Mouse (Mus musculus): ENCODE results near the gene Dgke. TPM values are rescaled to one million over a fixed set of nuclear protein-coding genes. Genes with fewer than 3 reads are reported as not detected.
"Not testable (repeated sequence)": the region's sequence is repeated elsewhere in the genome, so short reads cannot be mapped to it uniquely, and the experiment has no call there.

Dgke gene
- total RNA-seq, 2 experiments from 2014 or later: 5.0 to 6.8 TPM

- no peak for ATAC-seq (replicated peaks; ENCODE audit: poor library complexity, severe bottlenecking)
Measured at GRCm38 (mm10) chr11:89077601-89078000, 11.0 kb upstream of the Dgke start.

GRCm38 (mm10) chr11:89076370-89076821, 9.7 kb upstream of the Dgke start:
- peak; percentile 71 for ATAC-seq (replicated peaks; ENCODE audit: poor library complexity, severe bottlenecking)

- no peak for ATAC-seq (replicated peaks; ENCODE audit: poor library complexity, severe bottlenecking)
Measured at GRCm38 (mm10) chr11:89074783-89075413, 8.2 kb upstream of the Dgke start.

GRCm38 (mm10) chr11:89073541-89073940, 6.9 kb upstream of the Dgke start, which contains the start of gene Gm525:
TSS of gene Gm525 (plus strand) at chr11:89073841.
- ATAC-seq (replicated peaks; ENCODE audit: poor library complexity, severe bottlenecking): no peak

DNA sequence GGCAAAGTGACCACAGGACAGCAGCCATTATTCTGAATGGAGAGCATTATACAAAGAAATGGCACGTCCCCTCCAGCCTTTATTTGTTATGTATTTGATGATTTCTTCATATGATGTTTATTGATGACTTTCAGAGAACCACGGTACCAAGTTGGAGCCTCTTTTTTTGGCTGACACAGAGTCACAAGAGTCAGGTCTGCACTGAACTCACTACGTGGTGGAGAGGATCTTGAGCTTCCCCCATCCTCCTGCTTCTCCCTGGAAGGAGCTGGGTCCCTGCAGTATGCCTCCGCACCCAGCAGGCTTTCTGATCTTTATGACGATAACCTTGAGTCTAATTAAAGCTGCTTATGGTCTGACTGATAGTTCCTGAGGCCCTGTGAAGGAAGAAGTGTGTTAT, 4.9 kb upstream of the Dgke start:
- no peak for ATAC-seq (replicated peaks; ENCODE audit: poor library complexity, severe bottlenecking)

DNA sequence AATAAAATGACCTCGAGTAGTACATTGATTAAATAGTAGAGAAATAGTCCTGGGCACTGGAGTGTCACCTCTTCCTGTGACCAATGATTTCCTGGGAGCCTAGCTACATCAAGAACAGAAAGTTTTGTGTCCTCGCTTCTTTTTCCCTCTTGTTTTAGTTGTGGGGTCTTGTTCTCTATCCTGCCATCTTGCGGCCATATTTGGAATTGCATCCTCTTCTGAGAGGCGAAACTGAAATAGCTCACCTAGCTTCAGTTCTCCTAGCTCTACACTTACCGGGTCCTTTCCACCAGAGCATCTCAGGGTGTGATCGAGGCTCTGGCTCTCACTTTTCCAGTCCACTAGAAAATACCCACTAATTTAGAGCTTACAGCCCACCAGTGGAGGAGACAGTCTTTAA, 2.7 kb upstream of the Dgke start:
- peak; percentile 69 for ATAC-seq (replicated peaks; ENCODE audit: poor library complexity, severe bottlenecking)

GRCm38 (mm10) chr11:89068649-89069048, 2.0 kb upstream of the Dgke start:
- no peak for ATAC-seq (replicated peaks; ENCODE audit: poor library complexity, severe bottlenecking)

DNA sequence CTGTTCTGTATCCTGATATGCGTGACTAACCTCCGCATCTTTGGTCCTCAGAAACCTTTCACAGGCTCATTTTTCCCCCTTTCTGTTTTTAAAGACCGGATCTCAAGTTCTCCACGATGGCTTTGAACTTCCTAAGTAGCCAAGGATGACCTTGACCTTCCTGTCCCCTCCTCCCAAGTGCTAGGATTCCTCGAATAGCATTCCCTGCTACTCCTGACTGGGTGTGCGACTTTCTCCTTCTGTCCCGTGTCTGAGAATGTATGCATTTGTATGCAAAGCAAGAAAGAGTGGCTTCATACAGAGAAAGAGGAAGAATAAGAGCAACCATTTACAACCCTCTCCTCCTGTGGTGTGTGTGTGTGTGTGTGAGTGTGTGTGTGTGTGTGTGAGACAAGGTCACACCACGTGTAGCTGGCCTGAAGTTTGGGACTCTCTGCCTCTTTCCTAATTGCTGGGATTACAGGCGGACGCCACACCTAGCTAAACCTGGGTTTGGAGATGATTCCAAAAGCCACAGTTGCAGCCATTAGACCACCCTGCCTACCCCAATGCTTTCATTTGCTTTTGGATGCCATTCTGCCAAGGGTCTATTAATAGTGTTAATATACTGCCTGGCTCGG, 1.3 kb upstream of the Dgke start:
- ATAC-seq (replicated peaks; ENCODE audit: poor library complexity, severe bottlenecking): peak; percentile 43; the same call in 1 of the 2 replicates

GRCm38 (mm10) chr11:89067301-89067822, 712 bp upstream of the Dgke start:
- no peak for ATAC-seq (replicated peaks; ENCODE audit: poor library complexity, severe bottlenecking)

DNA sequence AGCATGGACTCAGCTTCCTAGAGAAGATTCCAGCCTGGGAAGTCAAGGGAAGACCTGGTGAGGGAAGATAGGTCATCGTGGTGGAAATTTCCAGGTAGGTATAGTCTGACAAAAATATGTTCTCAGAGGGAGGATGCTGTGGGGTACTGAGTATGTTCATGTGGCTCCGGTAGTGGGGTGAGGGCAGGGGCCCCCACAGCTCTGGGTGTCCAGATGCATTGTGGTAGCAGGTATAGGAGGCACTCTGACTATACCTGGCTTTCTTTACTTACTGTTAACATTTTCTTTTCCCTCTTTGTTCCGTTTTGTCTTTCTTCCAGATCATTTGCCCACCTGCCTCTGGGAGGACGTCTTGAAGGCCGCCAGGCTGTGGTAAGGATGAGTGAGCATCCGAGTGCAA, 524 bp downstream of the Dgke start:
- ATAC-seq (replicated peaks; ENCODE audit: poor library complexity, severe bottlenecking): no peak

DNA sequence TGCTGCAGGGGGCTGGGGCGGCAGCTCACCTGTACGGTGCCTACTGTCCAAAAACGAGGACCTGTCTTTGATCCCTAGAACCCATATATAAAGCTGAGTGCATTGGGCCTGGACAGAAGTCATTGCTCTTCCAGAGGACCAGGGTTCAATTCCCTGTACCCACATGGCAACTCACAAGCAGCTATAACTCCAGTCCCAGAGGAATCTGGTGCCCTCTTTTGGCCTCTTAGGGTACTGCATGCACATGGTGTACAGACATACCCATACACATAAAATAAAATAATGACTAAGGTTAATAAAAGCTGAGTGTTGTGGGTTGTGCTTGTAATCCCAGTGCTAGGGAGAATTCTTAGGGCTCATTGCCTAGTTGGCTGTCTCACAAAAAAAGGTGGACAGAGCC, 1.4 kb downstream of the Dgke start:
- ATAC-seq (replicated peaks; ENCODE audit: poor library complexity, severe bottlenecking): no peak

- no peak for ATAC-seq (replicated peaks; ENCODE audit: poor library complexity, severe bottlenecking)
Measured at GRCm38 (mm10) chr11:89064312-89064711, 2.3 kb downstream of the Dgke start.

DNA sequence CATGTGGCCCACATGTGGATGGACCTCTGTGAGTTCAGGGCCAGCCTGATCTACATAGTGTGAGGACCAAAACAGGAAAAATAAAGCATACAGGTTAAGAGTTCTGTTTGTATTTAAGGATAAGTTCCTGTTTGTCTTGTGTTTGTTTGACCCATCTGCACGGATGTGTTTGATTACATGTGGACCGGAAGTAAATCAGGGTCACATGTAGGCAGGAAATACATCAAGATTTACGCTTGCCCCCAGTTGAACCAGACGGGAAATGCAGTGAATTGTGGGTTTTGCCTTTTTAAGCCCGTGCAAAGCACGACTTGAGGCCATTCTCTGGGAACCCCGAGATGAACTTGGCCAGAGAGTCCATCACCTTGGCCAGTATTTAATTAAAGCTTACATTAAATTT, 5.3 kb downstream of the Dgke start:
- no peak for ATAC-seq (replicated peaks; ENCODE audit: poor library complexity, severe bottlenecking)

- ATAC-seq (replicated peaks; ENCODE audit: poor library complexity, severe bottlenecking): peak; percentile 86
Measured at GRCm38 (mm10) chr11:89060423-89061089, 6.1 kb downstream of the Dgke start.

- ATAC-seq (replicated peaks; ENCODE audit: poor library complexity, severe bottlenecking): peak; percentile 45
Measured at GRCm38 (mm10) chr11:89059919-89060422, 6.7 kb downstream of the Dgke start.

DNA sequence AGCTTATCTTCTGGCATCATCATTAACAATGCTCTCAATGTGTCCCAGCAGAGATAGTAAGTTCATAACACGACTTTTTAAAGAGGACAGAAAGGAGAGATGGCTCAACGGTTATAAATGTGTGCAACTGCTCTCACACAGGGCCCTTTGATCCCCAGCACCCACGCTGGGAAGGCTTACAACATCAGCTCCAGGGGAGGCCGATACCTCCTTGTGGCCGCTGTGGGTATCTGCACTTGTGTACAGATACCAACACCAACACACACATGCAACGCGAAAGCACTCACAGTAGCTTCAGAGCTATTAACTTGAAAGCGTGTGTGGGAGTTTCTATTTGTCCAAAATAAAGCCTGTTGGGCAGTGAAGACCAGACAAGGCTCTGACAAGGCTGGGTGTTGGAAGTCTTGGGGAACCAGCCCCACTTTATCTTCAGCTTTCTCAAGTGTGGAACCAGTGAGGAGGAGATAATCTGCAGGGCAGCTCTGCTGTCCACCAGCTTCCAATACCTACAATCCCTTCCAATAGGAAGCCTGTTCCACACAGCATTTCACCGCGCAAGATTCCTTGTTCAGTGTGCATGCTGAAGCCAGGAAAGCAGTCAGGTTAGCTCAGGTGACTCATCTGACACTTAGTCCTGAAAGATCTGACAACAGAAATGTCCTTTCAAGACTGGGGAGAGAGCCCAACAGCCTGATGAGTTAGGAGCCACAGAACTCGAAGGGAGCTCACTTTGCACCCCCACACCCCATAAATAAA, 8.0 kb downstream of the Dgke start:
- ATAC-seq (replicated peaks; ENCODE audit: poor library complexity, severe bottlenecking): peak; percentile 54

DNA sequence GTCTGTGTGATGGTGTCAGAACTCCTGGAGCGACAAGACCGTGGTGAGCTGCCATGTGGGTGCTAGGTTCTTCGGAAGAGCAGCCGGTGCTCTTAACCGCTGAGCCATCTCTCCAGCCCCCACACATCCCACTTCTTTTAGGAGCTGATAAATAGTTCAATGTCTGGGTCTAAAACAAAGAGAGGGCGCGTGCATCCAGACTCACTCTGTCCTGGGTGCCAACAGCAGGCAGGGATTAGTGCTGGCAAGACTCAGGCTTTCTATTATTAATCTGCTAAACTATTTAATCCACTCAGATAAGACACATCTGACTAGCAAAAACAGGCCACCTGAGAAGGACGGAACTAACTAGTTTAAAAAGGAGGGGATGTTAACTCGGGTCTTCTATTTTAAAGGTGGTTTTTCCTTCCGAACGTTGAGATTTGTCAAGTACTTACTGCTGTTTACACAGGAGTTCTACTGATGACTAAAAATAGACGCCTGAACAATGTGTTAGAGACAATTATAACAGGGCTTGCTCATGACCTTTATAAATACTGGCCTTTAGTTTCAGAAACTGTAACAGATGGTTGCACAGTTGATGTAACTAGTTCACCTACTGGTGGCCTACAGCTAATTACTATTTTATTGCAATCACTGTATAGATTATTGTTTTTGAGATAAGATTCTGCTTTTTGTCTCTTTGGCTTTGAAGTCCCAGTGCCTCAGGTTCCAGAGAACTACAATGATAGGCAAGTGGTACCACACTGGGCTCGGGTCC, 10.5 kb downstream of the Dgke start:
- ATAC-seq (replicated peaks; ENCODE audit: poor library complexity, severe bottlenecking): no peak

- peak; percentile 70 for ATAC-seq (replicated peaks; ENCODE audit: poor library complexity, severe bottlenecking)
Measured at GRCm38 (mm10) chr11:89051767-89052166, 14.9 kb downstream of the Dgke start.

- ATAC-seq (replicated peaks; ENCODE audit: poor library complexity, severe bottlenecking): no peak
Measured at GRCm38 (mm10) chr11:89046021-89046420, 20.6 kb downstream of the Dgke start.

DNA sequence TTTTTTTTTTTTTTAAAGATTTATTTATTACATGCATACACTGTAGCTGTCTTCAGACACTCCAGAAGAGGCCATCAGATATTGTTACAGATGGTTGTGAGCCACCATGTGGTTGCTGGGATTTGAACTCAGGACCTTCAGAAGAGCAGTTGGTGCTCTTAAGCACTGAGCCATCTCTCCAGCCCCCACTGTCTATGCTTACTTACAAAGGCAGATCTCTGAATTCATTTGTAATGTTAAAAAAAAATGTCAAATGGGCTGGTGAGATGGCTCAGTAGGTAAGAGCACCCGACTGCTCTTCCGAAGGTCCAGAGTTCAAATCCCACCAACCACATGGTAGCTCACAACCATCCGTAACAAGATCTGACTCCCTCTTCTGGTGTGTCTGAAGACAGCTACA, 21.1 kb downstream of the Dgke start:
- not testable (repeated sequence) for ATAC-seq (replicated peaks; ENCODE audit: poor library complexity, severe bottlenecking)
